Mouse (Mus musculus) frontal cortex, postnatal 36 days (tissue): ENCODE results near the gene Tbc1d22b.
"Not testable (repeated sequence)": the region's sequence is repeated elsewhere in the genome, so short reads cannot be mapped to it uniquely, and the experiment has no call there.

Experiments
- DNase-seq, 2 experiments: peaks; one replicate each; pipeline ENCODE4 v3.0.0; 2022; ENCODE audit warnings: low spot score in 2 of 2

Tbc1d22b gene

DNA sequence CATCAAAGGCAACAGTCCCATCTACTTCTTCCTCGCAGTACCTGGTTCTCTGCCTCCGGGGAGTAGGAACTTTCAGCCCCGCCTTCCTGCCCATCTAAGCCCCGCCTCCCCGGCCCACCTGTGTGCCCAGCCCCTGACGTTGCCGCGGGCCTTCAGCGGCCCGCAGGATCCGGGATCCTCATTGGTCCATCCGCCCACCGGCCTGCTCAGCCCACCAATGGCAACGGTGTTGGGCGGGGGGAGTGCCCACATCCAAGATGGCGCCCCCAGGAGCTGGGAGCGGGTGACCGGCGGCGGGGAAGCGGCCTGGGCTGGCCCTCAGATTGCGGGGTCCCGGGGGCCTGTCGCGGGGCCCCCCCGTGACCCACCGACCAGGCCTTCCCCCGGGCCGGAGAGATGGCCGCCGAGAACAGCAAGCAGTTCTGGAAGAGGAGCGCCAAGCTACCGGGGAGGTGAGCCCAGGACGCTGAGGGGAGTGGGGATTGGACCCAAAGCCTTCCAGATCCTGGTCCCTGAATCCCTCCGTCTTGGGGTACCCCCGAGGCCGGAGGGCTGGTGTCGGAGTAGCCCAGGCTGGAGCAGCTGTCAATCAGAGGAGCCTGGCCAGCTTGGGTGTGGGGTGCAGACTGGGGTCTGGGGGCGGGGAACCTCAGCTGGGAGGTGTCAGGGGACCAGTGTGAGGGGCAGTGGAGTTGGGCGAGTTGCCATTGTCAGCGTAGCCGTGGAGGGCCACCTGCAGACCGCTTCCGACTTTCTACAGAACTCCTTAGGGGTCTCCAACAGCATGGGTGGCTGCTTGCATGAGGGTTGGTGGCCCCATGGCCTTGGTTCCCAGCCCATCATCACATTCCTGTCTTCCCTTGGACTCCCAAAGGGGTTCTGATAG, at the start of gene Tbc1d22b, which contains the start of gene Gm17657:
Gene Tbc1d22b, plus strand, starts transcription at position 243 of the 886 bp plus-strand sequence.
Gene Gm17657, minus strand, starts transcription at position 96 of the 886 bp plus-strand sequence.
- peak; percentile 91 to 94 for DNase-seq

DNA sequence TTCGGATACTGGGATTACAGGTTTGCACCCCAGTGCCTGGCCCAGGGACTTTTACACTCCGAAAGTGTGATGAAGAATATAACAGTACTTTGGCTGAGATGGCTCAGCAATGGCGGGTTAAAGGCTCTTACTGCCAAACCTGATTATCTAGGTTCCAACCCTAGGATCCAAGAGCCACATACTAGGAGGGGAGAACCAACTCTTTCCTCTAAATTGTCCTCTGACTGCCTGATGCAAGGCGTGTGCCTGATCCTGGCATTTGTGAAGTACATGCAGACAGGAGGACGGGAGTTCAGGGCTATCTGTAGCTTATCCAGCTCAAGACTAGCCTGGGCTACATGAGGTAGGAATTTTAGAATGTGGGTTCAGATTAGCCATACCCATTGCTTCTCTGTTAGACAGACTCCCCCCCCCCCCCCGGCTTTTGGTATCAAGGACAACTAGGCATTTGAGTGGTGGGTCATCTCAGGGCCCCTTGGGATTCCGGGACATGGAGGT, 49.3 kb upstream of the Tbc1d22b start:
- no peak for DNase-seq

DNA sequence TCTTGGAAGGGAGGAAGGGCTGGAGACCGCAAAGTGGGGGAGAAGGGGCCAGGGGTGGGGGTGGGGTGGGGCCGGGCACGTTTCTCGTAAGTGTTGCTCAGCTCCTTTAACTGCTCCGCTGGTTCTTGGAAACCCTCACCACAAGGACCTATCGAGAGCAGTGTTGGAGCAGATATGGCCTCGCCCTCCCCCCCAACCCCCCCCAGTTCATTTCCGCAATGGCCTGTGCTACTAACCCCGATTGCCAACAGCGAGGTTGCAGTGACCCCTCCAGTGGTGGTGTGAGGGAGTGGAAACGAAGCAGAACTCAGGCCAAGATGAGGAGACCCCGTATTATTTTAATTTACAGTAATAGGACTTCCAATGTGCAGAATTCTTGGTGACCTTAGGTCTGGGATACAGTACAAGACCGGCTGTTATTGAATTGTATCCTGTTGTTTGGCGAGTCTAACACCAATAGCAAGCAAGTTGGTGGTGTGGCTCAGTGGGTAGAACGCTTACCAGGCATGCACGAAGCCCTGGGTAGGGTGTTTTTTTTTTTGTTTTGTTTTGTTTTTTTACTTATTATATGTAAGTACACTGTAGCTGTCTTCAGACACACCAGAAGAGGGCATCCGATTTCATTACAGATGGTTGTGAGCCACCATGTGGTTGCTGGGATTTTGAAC, 48.6 kb upstream of the Tbc1d22b start:
- no peak for DNase-seq

- DNase-seq, result no peak
These were observed 47.4 kb upstream of the Tbc1d22b start for GRCm38 (mm10) chr17:29502005-29502668.

DNA sequence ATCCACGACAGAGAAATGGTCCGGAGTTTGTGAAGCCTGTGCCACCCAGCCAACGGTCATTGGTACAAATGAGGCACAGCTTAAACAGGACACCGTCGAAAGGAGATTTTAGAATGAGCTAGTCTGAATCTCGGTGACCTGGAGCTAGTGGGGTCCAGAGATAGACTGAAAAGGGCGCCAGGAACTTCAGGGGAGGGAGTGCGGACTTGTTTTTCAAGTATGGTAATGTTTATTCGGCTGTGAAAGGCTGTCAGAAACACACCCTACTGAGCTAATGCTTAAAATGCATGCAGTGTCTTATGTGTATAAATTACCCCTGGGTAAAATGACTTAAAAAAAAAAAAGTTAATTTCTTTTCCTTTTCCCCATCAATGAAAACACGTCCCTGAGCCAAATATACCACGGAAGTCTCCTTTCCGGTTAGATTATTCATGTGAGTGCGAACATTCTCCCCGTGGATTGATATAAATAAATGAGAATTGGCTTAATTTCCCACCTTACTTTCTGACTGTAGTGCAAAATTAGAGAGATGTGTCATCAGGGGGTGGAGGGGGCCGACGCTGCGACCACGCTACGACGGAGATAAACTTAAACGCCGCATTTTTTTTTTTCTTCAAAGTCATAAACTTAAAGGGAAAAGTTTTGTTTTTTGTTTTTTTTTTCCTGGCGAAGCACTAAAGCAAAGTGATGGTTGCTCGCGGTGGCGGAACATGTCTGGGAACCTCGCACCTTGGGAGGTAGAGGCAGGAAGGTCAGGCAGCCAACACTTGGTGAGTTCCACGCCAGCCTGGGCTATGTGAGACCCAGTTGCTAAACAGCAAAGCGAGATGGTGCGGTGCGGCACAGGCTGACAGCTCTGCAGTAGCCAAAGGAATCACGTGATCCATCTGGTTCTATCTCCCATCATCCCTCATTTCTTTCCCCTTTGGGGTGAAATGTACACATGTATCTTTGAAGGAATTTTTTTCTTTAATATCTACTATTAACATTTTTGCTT, 46.6 kb upstream of the Tbc1d22b start:
- no peak for DNase-seq

GRCm38 (mm10) chr17:29503700-29504099, 45.9 kb upstream of the Tbc1d22b start:
- DNase-seq, result no peak

DNA sequence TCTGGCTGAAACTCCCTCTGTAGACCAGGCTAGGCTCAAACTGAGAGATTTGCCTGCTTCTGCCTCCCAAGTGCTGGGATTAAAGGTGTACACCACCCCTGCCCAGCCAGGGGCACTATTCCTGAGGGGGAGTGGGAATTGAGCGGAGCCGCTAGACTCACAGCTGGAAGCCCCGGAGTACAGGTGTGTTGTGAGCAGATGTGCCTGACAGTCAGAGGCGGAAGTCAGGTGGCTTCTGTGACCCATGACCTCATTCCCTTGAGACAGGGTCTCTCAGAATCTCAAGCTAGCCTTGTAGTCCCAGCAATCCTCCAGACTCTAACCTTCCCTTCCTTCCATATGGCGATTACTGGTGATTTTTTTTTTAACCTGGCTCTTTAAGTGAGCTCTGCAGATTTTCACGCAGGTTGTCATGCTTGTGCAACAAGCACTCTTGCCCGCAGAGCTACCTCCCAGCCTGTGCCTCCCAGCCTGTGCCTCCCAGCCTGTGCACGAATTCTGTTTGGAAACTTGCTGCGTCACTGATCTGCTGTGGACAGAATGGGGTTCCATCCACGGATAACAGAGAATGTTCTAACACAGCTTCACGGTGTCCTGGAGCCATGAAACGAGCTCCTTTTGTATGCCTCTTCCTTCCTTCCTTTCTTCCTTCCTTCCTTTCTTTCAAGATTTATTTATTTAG, 40.5 kb upstream of the Tbc1d22b start:
- no peak for DNase-seq

DNA sequence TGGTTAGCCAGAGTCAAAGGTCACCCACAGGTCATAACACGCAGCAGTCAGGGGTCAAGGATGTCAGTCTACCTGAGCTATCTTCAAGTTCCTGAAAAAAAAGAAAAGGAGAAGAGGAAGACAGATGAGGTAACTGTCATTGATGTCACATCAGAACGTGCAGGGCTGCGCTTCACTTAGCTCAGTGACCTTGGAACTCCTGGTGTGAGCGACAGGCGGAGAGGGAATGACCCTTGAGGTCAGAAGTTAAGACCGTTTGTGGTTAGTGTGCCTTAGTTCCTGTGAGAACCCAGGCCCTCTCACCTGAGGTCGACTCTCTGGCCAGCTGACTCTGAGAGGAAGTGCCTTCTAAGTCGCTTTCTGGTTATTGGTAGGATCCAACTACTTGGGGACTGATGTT, 38.9 kb upstream of the Tbc1d22b start:
- no peak for DNase-seq

- DNase-seq, result no peak
These were observed 36.4 kb upstream of the Tbc1d22b start for GRCm38 (mm10) chr17:29513044-29513730.

GRCm38 (mm10) chr17:29514435-29514834, 35.1 kb upstream of the Tbc1d22b start:
- DNase-seq, result peak; percentile 80 to 91

DNA sequence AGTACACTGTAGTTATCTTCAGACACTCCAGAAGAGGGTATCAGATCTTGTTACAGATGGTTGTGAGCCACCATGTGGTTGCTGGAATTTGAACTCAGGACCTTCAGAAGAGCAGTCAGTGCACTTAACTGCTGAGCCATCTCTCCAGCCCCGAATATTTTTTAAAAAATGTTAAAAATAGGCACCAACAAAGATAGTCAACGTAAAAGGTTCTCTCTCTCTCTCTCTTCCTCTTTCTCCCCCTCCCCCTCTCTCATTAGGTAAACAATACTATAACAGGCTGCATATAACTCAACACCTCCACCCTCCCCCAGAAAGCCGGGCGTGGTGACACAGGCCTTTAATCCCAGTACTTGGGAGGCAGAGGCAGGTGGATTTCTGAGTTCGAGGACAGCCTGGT, 30.9 kb upstream of the Tbc1d22b start:
- DNase-seq, result not testable (repeated sequence)

- no peak for DNase-seq
These were observed 29.9 kb upstream of the Tbc1d22b start for GRCm38 (mm10) chr17:29519731-29520130.

- DNase-seq, result no peak
These were observed 24.0 kb upstream of the Tbc1d22b start for GRCm38 (mm10) chr17:29525613-29526012.

DNA sequence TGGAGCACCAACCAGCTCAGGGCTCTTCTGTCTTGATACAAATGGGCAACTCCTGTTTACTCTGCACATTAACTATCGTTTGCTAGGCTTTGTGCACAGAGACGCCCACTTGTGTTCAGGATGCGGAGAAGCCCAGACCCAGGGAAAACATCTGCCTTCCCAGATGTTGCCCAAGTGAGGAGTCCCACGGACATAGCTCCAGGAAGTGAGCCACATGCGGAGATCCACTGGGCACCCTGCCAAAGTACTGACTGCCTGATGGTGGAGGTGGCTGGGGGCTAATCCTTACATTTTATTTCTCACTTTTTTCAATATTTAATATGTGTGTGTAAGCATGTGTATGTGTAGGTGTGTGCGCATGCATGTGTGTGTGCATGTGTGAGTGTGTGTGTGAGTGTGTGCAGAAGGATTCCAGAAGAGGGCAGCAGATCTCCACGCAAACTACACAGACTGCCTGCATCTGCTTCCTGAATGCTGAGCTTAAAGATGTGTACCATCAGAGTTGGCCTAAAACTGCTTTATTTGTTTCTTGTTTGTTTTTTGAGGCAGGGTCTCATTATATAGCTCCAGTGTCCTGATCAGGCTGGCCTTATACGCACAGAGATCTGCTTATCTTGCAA, 20.9 kb upstream of the Tbc1d22b start:
- no peak for DNase-seq

GRCm38 (mm10) chr17:29530508-29530907, 19.1 kb upstream of the Tbc1d22b start:
- DNase-seq, result no peak

DNA sequence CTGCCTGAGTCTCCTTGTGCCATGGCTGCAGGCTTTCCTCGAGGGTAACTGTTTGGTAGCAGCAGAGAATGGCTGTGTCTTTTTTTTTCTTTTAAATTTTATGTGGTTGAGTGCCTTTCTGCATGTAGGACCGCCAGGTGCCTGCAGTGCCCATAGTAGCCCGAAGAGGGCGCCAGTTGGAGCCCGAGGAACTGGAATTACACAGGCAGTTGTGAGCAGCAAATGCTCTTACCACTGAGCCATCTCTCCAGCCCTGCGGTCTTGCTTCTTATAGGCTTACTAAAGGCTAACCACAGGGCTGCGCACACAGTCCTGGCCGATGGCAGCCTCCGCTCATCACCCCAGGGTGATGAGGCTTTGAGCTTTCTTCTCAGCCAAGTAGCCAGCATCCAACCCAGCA, 18.3 kb upstream of the Tbc1d22b start:
- no peak for DNase-seq

- DNase-seq, result no peak
These were observed 17.7 kb upstream of the Tbc1d22b start for GRCm38 (mm10) chr17:29531757-29532384.

DNA sequence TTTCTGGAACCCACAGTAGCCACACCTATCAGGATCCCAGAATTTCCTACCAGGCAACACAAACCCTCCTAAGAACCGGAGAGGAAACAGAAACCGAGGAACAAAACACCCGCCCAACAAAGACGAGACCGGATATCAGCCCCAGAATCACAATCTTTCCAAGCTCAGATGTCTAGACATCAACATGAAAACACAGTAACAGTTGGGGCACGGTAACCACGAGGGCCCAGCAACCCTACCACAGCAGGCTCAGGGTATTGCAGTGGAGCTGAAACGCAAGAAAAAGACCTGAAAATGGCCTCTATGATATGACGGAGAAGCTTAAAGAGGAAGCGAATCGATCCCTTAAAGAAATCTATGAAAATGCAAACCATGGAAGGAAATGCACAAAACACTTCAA, 15.7 kb upstream of the Tbc1d22b start:
- no peak for DNase-seq

DNA sequence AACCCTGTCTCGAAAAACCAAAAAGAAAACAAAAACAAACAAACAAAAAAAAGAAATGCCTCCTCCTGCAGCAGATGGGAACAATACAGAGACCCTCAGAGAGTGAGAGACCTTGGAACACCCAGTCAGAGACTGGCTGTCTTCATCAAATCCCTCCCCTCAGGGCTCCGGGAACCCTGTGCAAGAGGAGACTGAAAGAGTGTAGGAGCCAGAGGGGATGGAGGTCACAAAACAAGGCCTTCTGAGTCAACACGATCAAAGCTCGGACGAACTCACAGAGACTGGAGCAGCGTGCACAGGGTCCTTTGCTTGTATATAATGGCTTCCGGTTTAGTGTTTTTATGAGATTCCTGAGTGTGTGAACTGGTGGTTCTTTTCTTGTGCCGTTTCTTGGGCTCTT, 9.2 kb upstream of the Tbc1d22b start:
- no peak for DNase-seq
